In genomic region chr1:88424602-88425252, GRCm38 (mm10) we compare ENCODE assay signal across 8 mouse cellular contexts. TPM values are rescaled to one million over a fixed set of nuclear protein-coding genes. Genes with fewer than 3 reads are reported as not detected.
DNase-seq lines count a peak whose midpoint lies in the region; ATAC-seq lines count a peak whose summit lies in the region.

No protein-coding gene starts in this region.

- no peaks in the 10 kb centered on the region for H3K27me3 ChIP-seq in forebrain, embryonic 14.5 days (replicated peaks; ENCODE audit: control insufficient read depth, insufficient read depth, low read length)
- no peaks in the 10 kb centered on the region for H3K27me3 ChIP-seq in hindbrain, embryonic 10.5 days (ENCODE audit: insufficient read depth, poor library complexity, severe bottlenecking)

- no peak overlapping the region for H3K4me2 ChIP-seq in forebrain, embryonic 14.5 days (ENCODE audit: low read length)

- H3K4me3 ChIP-seq in forebrain, embryonic 14.5 days (ENCODE audit: low read depth, low read length): no peak overlapping the region
- no peak overlapping the region for H3K4me3 ChIP-seq in hindbrain, embryonic 10.5 days

- ATAC-seq in cerebellum, adult (ENCODE audit: insufficient number of reproducible peaks, low FRiP score, low TSS enrichment): peak; percentile 65
- ATAC-seq in forebrain, embryonic 14.5 days: peak; percentile 79

- H3K27ac ChIP-seq in forebrain, embryonic 14.5 days (ENCODE audit: low read depth, low read length): no peak overlapping the region
- H3K27ac ChIP-seq in hindbrain, embryonic 10.5 days: peak overlapping the region; percentile 35; the same call in 1 of the 2 replicates

- 22% methylated on average over 8 of the region's 8 CpGs for WGBS in forebrain, embryonic 14.5 days
- WGBS in hindbrain, embryonic 10.5 days: 27% methylated on average over 8 of the region's 8 CpGs

- H3K9me3 ChIP-seq in forebrain, embryonic 14.5 days (replicated peaks; ENCODE audit: control insufficient read depth, low read length): no peaks in the 10 kb centered on the region
- H3K9me3 ChIP-seq in hindbrain, embryonic 10.5 days: no peaks in the 10 kb centered on the region

- no peaks in the 10 kb centered on the region for H3K4me1 ChIP-seq in forebrain, embryonic 14.5 days (ENCODE audit: control insufficient read depth, insufficient read depth, low read length)
- peaks cover 17% of the 10 kb centered on the region for H3K4me1 ChIP-seq in hindbrain, embryonic 10.5 days (replicated peaks)

- H3K9ac ChIP-seq in forebrain, embryonic 14.5 days (ENCODE audit: low read length): no peak overlapping the region

- DNase-seq in MN1 (ENCODE audit: low spot score): peak; percentile 23
- peak; percentile 88 for DNase-seq in forebrain, embryonic 14.5 days (ENCODE audit: low spot score)
- DNase-seq in hindbrain, embryonic 10.5 days (ENCODE audit: low spot score): peak; percentile 82
- peak; percentile 91 to 93 for DNase-seq in layer of hippocampus, postnatal 10 days (ENCODE audit: low spot score in 2 of 2)
- peak; percentile 85 for DNase-seq in lung, postnatal 36 days
- DNase-seq in retina, postnatal 7 days (ENCODE audit: low read depth, low spot score): peak; percentile 65
- DNase-seq in thymus, postnatal 4 days: peak; percentile 89

- no peaks in the 10 kb centered on the region for H3K36me3 ChIP-seq in forebrain, embryonic 14.5 days (ENCODE audit: control insufficient read depth, insufficient read depth, low read length)
- no peaks in the 10 kb centered on the region for H3K36me3 ChIP-seq in hindbrain, embryonic 10.5 days

RNA-seq across cellular contexts. Expression of gene Spp2, which starts 18.0 kb away (rescaled TPM):
- polyA plus RNA-seq in forebrain, embryonic 14.5 days (2014; fragmentation: Nextera tagmentation; extraction: Ambion mirVana): 0.32 and 0.38 TPM in 2 replicates
- polyA plus RNA-seq in hindbrain, embryonic 10.5 days (2016; fragmentation: Nextera tagmentation; extraction: Ambion mirVana): 0.25 TPM in 1 of 2 replicates, not detected in the other
- under 1 TPM in 1 of 2 experiments, not detected in 1; 0.54 TPM for total RNA-seq in layer of hippocampus, postnatal 10 days (2021)

Comparison
In these comparisons a context has a peak if more than half of its experiments do, and no peak if none do; other contexts are left out.
1. DNase-seq: peak in every context shown above with its lines; median percentile 92 in layer of hippocampus, postnatal 10 days; 89 in thymus, postnatal 4 days; 88 in forebrain, embryonic 14.5 days; 85 in lung, postnatal 36 days; 82 in hindbrain, embryonic 10.5 days; 65 in retina, postnatal 7 days; 23 in MN1.